Mouse (Mus musculus): Measurements from ENCODE around the gene Slc17a1. TPM values are rescaled to one million over a fixed set of nuclear protein-coding genes. Genes with fewer than 3 reads are reported as not detected.

Slc17a1 gene
- polyA plus RNA-seq, 1 experiment from 2014 or later = not detected

GRCm38 (mm10) chr13:23934211-23934520 is 66.6 kb downstream of the Slc17a1 start, which contains the start of gene Hist1h2aa:
Gene Hist1h2aa (plus strand): TSS chr13:23934462.
- H3K27ac ChIP-seq = no peak within 1 kb of the TSS
- no peaks in the 10 kb centered on the region for H3K36me3 ChIP-seq
- DNase-seq (ENCODE audit: low spot score) = no peak
- no peaks in the 10 kb centered on the region for H3K9me3 ChIP-seq (replicated peaks)
- 90% methylated on average over 10 of the region's 10 CpGs for WGBS
- peaks cover 13% of the 10 kb centered on the region for H3K4me1 ChIP-seq
- no peak within 1 kb of the TSS for H3K4me3 ChIP-seq
- no peaks in the 10 kb centered on the region for H3K27me3 ChIP-seq (ENCODE audit: low read depth, poor library complexity, severe bottlenecking)

- Histone ChIP-seq H3K27ac (no peak overlapping the region), H3K36me3 (no peaks in the 10 kb centered on the region), H3K9me3 (replicated peaks) (no peaks in the 10 kb centered on the region), H3K27me3 (ENCODE audit: low read depth, poor library complexity, severe bottlenecking) (no peaks in the 10 kb centered on the region), H3K4me1 (peaks cover 13% of the 10 kb centered on the region), H3K4me3 (no peak overlapping the region)
- 93% methylated on average over 1 of the region's 1 CpGs for WGBS
- DNase-seq (ENCODE audit: low spot score) = no peak
Observed at GRCm38 (mm10) chr13:23938699-23939098, 71.1 kb downstream of the Slc17a1 start.

- WGBS = 74% methylated on average over 6 of the region's 6 CpGs
- no peaks in the 10 kb centered on the region for H3K36me3 ChIP-seq
- no peak overlapping the region for H3K27ac ChIP-seq
- H3K9me3 ChIP-seq (replicated peaks) = no peaks in the 10 kb centered on the region
- DNase-seq (ENCODE audit: low spot score) = no peak
- H3K4me3 ChIP-seq = no peak overlapping the region
- H3K4me1 ChIP-seq = peaks cover 15% of the 10 kb centered on the region
- H3K27me3 ChIP-seq (ENCODE audit: low read depth, poor library complexity, severe bottlenecking) = no peaks in the 10 kb centered on the region
Observed at GRCm38 (mm10) chr13:23940291-23940690, 72.7 kb downstream of the Slc17a1 start.

GRCm38 (mm10) chr13:23942861-23943260 is 75.3 kb downstream of the Slc17a1 start:
- 45% methylated on average over 2 of the region's 2 CpGs for WGBS
- H3K27ac ChIP-seq = no peak overlapping the region
- peaks cover 34% of the 10 kb centered on the region for H3K4me1 ChIP-seq
- no peak overlapping the region for H3K4me3 ChIP-seq
- no peaks in the 10 kb centered on the region for H3K9me3 ChIP-seq (replicated peaks)
- H3K27me3 ChIP-seq (ENCODE audit: low read depth, poor library complexity, severe bottlenecking) = no peaks in the 10 kb centered on the region
- H3K36me3 ChIP-seq = no peaks in the 10 kb centered on the region
- DNase-seq (ENCODE audit: low spot score) = no peak

Small RNAs within 50 kb of the gene (microRNA-seq; reads per million reads assigned to microRNA genes)
- gene Gm44344 = not detected

Other genes starting within 250 kb of the Slc17a1 start
- 2.3 and 4.2 TPM in 2 replicates for gene Hist1h2be, start 246.6 kb upstream of the Slc17a1 start, polyA plus RNA-seq (2016; fragmentation: Nextera tagmentation; extraction: Ambion mirVana)
- 19.6 and 20.6 TPM in 2 replicates for gene Hist1h1e, start 245.2 kb upstream of the Slc17a1 start, polyA plus RNA-seq (2016; fragmentation: Nextera tagmentation; extraction: Ambion mirVana)
- gene Hist1h2ac, start 183.8 kb upstream of the Slc17a1 start, polyA plus RNA-seq (2016; fragmentation: Nextera tagmentation; extraction: Ambion mirVana) = 0.60 and 0.98 TPM in 2 replicates
- gene Hist1h2bc, start 183.6 kb upstream of the Slc17a1 start, polyA plus RNA-seq (2016; fragmentation: Nextera tagmentation; extraction: Ambion mirVana) = 16.9 and 17.0 TPM in 2 replicates
- gene Hist1h1t, start 171.9 kb upstream of the Slc17a1 start, polyA plus RNA-seq (2016; fragmentation: Nextera tagmentation; extraction: Ambion mirVana) = 0.26 TPM in 1 of 2 replicates, not detected in the other
- gene Hist1h4c, start 169.3 kb upstream of the Slc17a1 start, polyA plus RNA-seq (2016; fragmentation: Nextera tagmentation; extraction: Ambion mirVana) = 6.4 and 6.5 TPM in 2 replicates
- gene Hfe, start 156.9 kb upstream of the Slc17a1 start, polyA plus RNA-seq (2016; fragmentation: Nextera tagmentation; extraction: Ambion mirVana) = 1.6 and 2.0 TPM in 2 replicates
- 8.6 and 11.8 TPM in 2 replicates for gene Hist1h1c, start 128.9 kb upstream of the Slc17a1 start, polyA plus RNA-seq (2016; fragmentation: Nextera tagmentation; extraction: Ambion mirVana)
- gene Hist1h3c, start 122.1 kb upstream of the Slc17a1 start, polyA plus RNA-seq (2016; fragmentation: Nextera tagmentation; extraction: Ambion mirVana) = 9.6 TPM in 2 replicates
- gene Hist1h2bb, start 121.0 kb upstream of the Slc17a1 start, polyA plus RNA-seq (2016; fragmentation: Nextera tagmentation; extraction: Ambion mirVana) = 3.5 and 3.7 TPM in 2 replicates
- gene Hist1h2ab, start 116.6 kb upstream of the Slc17a1 start, polyA plus RNA-seq (2016; fragmentation: Nextera tagmentation; extraction: Ambion mirVana) = 55.9 and 60.6 TPM in 2 replicates
- gene Hist1h3b, start 115.5 kb upstream of the Slc17a1 start, polyA plus RNA-seq (2016; fragmentation: Nextera tagmentation; extraction: Ambion mirVana) = 6.3 and 9.7 TPM in 2 replicates
- gene Hist1h4b, start 110.7 kb upstream of the Slc17a1 start, polyA plus RNA-seq (2016; fragmentation: Nextera tagmentation; extraction: Ambion mirVana) = 4.4 and 5.9 TPM in 2 replicates
- gene Hist1h4a, start 106.5 kb upstream of the Slc17a1 start, polyA plus RNA-seq (2016; fragmentation: Nextera tagmentation; extraction: Ambion mirVana) = 0.51 and 0.62 TPM in 2 replicates
- 3.0 and 5.3 TPM in 2 replicates for gene Hist1h3a, start 105.4 kb upstream of the Slc17a1 start, polyA plus RNA-seq (2016; fragmentation: Nextera tagmentation; extraction: Ambion mirVana)
- gene Hist1h1a, start 104.1 kb upstream of the Slc17a1 start, polyA plus RNA-seq (2016; fragmentation: Nextera tagmentation; extraction: Ambion mirVana) = 2.1 and 4.0 TPM in 2 replicates
- not detected in 2 replicates for gene Trim38, start 97.8 kb upstream of the Slc17a1 start, polyA plus RNA-seq (2016; fragmentation: Nextera tagmentation; extraction: Ambion mirVana)
- gene Slc17a2, start 60.8 kb upstream of the Slc17a1 start, polyA plus RNA-seq (2016; fragmentation: Nextera tagmentation; extraction: Ambion mirVana) = 0.04 TPM in 1 of 2 replicates, not detected in the other
- not detected in 2 replicates for gene Slc17a3, start 28.3 kb upstream of the Slc17a1 start, polyA plus RNA-seq (2016; fragmentation: Nextera tagmentation; extraction: Ambion mirVana)
- not detected in 2 replicates for gene Slc17a4, start 47.3 kb downstream of the Slc17a1 start, polyA plus RNA-seq (2016; fragmentation: Nextera tagmentation; extraction: Ambion mirVana)
- not detected in 2 replicates for gene Hist1h2ba, start 66.4 kb downstream of the Slc17a1 start, polyA plus RNA-seq (2016; fragmentation: Nextera tagmentation; extraction: Ambion mirVana)
- gene Hist1h2aa, start 66.7 kb downstream of the Slc17a1 start, polyA plus RNA-seq (2016; fragmentation: Nextera tagmentation; extraction: Ambion mirVana) = not detected in 2 replicates
- not detected in 2 replicates for gene Scgn, start 123.5 kb downstream of the Slc17a1 start, polyA plus RNA-seq (2016; fragmentation: Nextera tagmentation; extraction: Ambion mirVana)